Mouse (Mus musculus): ENCODE results near the gene Kif26b.

Kif26b gene

GRCm38 (mm10) chr1:178940353-178940752 is 411.4 kb downstream of the Kif26b start:
- DNase-seq, result no peak

GRCm38 (mm10) chr1:178942251-178942963 is 413.5 kb downstream of the Kif26b start:
- DNase-seq, result no peak

DNA sequence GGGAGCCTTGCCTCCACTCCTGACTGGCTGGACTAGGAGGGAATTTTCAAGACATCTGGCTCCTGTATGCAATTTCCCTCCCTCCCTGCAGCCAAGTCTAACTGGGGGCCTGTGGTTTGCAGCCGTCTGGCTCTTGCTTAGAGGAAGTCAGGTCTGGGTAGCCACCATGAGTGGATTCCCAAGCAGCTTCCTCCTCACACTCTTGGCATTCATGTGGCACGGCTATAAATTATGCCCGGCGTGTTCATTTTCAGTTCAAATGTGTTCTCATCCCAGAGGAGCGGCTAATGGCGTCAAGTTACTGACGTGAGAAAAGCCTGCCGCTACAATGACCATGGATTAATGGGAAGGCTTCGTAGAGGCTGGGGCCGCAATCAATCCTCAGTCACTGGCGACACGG is 424.0 kb downstream of the Kif26b start:
- DNase-seq, result peak; percentile 13

GRCm38 (mm10) chr1:178958641-178959040 is 429.7 kb downstream of the Kif26b start:
- DNase-seq, result no peak

DNA sequence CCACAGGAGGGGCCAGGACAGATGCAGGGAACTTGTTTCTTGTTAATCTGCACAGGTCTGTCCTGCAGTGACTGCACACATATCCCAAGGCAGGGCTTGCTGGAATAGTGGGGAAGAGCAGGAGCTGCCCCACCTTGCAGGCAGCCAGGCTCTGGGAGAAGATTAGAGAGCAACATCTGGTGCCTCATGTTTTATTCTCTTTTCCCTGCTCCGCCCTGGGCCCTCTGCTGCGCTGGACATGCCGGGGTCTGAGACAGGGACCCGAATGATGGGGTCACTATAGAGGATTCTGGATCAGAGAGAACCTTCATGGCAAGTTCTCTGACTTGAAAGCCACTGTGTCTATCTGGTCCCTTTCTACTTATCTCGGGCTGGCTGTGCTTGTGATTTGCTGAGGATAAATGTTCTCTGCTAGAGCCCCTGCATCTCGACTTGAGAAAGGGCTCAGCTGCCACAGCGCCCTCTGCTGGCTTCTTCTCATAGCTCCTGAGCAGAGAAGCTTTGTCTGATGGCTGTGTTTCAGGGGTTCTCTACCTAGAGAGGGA is 431.2 kb downstream of the Kif26b start:
- DNase-seq, result peak; percentile 91

DNA sequence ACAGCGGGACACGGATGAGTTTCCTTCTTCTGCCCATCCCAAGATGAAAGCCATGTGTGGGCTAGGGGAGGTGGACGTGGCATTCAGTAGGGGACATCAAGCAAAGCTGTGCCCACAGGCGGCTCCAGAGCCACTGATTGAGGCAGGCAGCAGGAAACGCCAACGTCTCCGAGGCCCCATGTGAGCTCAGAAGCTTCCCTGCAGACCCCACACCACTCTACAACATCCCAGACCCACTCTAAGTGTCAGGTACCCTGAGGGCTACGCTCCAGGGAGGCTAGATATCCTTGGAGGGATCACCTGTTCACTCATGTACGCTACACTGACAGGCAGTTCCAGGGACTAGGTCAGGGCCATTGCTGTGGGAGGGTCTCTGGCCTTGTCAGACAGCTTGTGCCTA is 432.7 kb downstream of the Kif26b start:
- no peak for DNase-seq

DNA sequence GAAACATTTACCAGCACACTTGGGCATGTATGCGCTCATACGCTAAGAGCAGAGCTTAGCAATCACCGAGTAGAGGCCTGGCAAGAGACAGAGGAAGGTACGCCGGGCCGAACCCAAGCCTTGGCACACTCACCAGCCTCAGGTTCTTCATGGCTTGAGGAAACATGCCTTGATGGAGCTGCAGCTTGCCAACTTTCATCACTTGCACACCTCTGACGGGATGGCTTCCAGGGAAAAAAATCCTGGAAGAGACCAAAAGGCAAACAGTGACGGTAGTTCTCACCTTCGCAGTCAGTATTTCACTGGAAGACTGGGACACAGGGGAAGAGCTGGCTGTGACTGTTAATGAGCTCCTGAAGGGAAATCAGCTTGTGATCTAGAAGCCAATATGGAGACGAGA is 443.1 kb downstream of the Kif26b start:
- DNase-seq, result no peak

GRCm38 (mm10) chr1:178978617-178979245 is 449.8 kb downstream of the Kif26b start:
- no peak for DNase-seq

DNA sequence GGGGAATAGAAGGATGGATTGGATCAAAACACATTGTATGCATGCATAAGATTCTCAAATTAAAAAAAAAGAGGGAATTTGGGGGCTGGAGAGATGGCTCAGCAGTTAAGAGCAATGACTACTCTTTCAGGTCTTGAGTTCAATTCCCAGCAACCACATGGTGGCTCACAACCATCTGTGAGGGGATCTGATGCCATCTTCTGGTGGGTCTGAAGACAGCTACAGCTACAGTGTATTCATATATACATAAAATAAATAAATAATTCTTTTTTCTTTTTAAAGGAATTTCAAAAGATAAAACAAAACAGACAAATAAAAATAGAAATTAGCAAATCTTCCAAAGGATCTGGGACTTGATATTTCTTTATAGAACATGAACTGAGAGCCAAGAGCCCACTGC is 451.3 kb downstream of the Kif26b start:
- DNase-seq, result no peak

DNA sequence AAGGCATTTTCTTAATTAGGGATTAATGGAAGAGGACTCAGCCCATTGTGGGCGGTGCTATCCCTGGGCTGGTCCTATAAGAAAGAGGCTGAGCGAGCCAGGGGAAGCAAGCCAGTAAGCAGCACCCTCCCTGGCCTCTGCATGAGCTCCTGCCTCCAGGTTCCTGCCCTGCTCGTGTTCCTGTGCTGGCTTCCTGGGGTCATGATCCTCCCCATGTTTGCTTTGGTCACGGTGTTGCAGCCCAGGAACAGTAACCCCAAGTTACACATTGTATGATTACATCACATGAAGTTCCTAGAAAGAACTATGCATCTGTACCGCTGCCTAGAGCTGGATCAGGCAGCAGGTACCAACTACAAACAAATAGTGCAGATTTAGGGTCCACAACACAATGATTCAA is 452.7 kb downstream of the Kif26b start:
- DNase-seq, result no peak

- peak; percentile 60 for DNase-seq
Observed at GRCm38 (mm10) chr1:178988176-178988575, 459.3 kb downstream of the Kif26b start.

Measured in kidney, postnatal 10 days (tissue).